Mouse (Mus musculus) ES-Bruce4 (cell line): ENCODE results near the gene Arhgap28.

Source experiments
- CTCF ChIP-seq: IDR thresholded peaks from one replicate; pipeline ENCODE4 v1.8.1; 2011; ENCODE audit warnings: low read depth, low read length
- EP300 ChIP-seq: IDR thresholded peaks from 2 replicates; pipeline ENCODE4 v1.6.1; 2011; ENCODE audit warnings: low read depth, low read length; ENCODE audit not compliant: insufficient read depth
- POLR2A ChIP-seq: IDR thresholded peaks from one replicate; pipeline ENCODE4 v1.8.1; 2011; ENCODE audit warnings: low read length; ENCODE audit not compliant: insufficient read depth

DNA sequence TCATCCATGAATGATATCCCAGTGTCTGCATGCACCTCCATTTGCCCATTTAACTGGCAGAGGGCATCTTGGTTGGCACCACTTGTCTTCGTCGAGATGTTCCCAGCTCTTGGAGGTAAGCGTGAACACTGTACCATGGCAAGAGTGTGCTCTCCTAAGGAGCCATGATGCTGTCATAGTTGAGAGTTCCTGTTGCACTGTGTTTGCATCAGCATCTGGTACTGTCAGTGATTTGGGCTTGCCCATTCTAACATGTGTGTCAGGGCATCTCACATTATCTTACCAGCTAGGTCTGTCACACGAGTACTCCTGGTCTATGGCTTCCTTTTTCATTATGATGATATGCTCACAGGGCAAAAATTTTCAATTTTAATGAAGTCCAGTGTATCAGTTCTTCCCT lies 24.6 kb upstream of the Arhgap28 start:
- TF ChIP-seq CTCF (no peak), POLR2A (no peak), EP300 (no peak)
